Mouse (Mus musculus) heart, embryonic 11.5 days (tissue): Measurements from ENCODE around the gene Krtap4-1. TPM values are rescaled to one million over a fixed set of nuclear protein-coding genes. Genes with fewer than 3 reads are reported as not detected.

ENCODE experiments used
- polyA plus RNA-seq: library from polyadenylated mRNA; unstranded; fragments of >200 nt; fragmentation: Nextera tagmentation; extraction: Ambion mirVana; gene quantifications from 2 replicates; pipeline ENCODE4 v1.2.1, GENCODE M21; 2014

The Krtap4-1 gene
- polyA plus RNA-seq, 1 experiment from 2014 or later: not detected

Other genes with a start within 250 kb of the Krtap4-1 start
- gene Krt10, start 238.9 kb downstream of the Krtap4-1 start, polyA plus RNA-seq: 12.9 and 14.9 TPM in 2 replicates
- gene Krt12, start 206.0 kb downstream of the Krtap4-1 start, polyA plus RNA-seq: not detected in 2 replicates
- gene Krt20, start 190.1 kb downstream of the Krtap4-1 start, polyA plus RNA-seq: 3.7 and 5.4 TPM in 2 replicates
- 0.43 and 0.51 TPM in 2 replicates for gene Krt23, start 135.1 kb downstream of the Krtap4-1 start, polyA plus RNA-seq
- not detected in 2 replicates for gene Krt39, start 106.9 kb downstream of the Krtap4-1 start, polyA plus RNA-seq
- gene Krt40, start 85.1 kb downstream of the Krtap4-1 start, polyA plus RNA-seq: not detected in 2 replicates
- gene Krtap3-3, start 77.4 kb downstream of the Krtap4-1 start, polyA plus RNA-seq: not detected in 2 replicates
- gene Krtap3-2, start 71.4 kb downstream of the Krtap4-1 start, polyA plus RNA-seq: not detected in 2 replicates
- not detected in 2 replicates for gene Gm11939, start 68.8 kb downstream of the Krtap4-1 start, polyA plus RNA-seq
- not detected in 2 replicates for gene Krtap3-1, start 61.6 kb downstream of the Krtap4-1 start, polyA plus RNA-seq
- gene Krtap1-5, start 47.2 kb downstream of the Krtap4-1 start, polyA plus RNA-seq: not detected in 2 replicates
- gene Krtap1-4, start 44.6 kb downstream of the Krtap4-1 start, polyA plus RNA-seq: not detected in 2 replicates
- not detected in 2 replicates for gene Krtap1-3, start 36.9 kb downstream of the Krtap4-1 start, polyA plus RNA-seq
- not detected in 2 replicates for gene Krtap9-3, start 30.1 kb downstream of the Krtap4-1 start, polyA plus RNA-seq
- gene Gm11938, start 24.9 kb downstream of the Krtap4-1 start, polyA plus RNA-seq: not detected in 2 replicates
- gene Gm11937, start 18.0 kb downstream of the Krtap4-1 start, polyA plus RNA-seq: not detected in 2 replicates
- gene Krtap2-4, start 13.4 kb downstream of the Krtap4-1 start, polyA plus RNA-seq: not detected in 2 replicates
- gene Gm11562, start 7.8 kb downstream of the Krtap4-1 start, polyA plus RNA-seq: not detected in 2 replicates
- gene Krtap4-2, start 6.8 kb upstream of the Krtap4-1 start, polyA plus RNA-seq: not detected in 2 replicates
- gene Krtap4-7, start 15.9 kb upstream of the Krtap4-1 start, polyA plus RNA-seq: not detected in 2 replicates
- gene Gm11555, start 22.0 kb upstream of the Krtap4-1 start, polyA plus RNA-seq: not detected in 2 replicates
- gene Gm11563, start 30.7 kb upstream of the Krtap4-1 start, polyA plus RNA-seq: not detected in 2 replicates
- not detected in 2 replicates for gene Krtap4-6, start 37.7 kb upstream of the Krtap4-1 start, polyA plus RNA-seq
- gene Gm14190, start 62.5 kb upstream of the Krtap4-1 start, polyA plus RNA-seq: not detected in 2 replicates
- gene Gm14180, start 106.1 kb upstream of the Krtap4-1 start, polyA plus RNA-seq: not detected in 2 replicates
- gene Gm11595, start 144.7 kb upstream of the Krtap4-1 start, polyA plus RNA-seq: not detected in 2 replicates
- gene Krtap4-8, start 152.5 kb upstream of the Krtap4-1 start, polyA plus RNA-seq: not detected in 2 replicates
- not detected in 2 replicates for gene Krtap4-9, start 157.0 kb upstream of the Krtap4-1 start, polyA plus RNA-seq
- not detected in 2 replicates for gene Gm11596, start 165.2 kb upstream of the Krtap4-1 start, polyA plus RNA-seq
- not detected in 2 replicates for gene Gm11569, start 170.7 kb upstream of the Krtap4-1 start, polyA plus RNA-seq
- gene Gm11554, start 176.2 kb upstream of the Krtap4-1 start, polyA plus RNA-seq: not detected in 2 replicates
- gene Krtap4-13, start 181.7 kb upstream of the Krtap4-1 start, polyA plus RNA-seq: not detected in 2 replicates
- gene Gm11564, start 187.4 kb upstream of the Krtap4-1 start, polyA plus RNA-seq: not detected in 2 replicates
- gene 2300003K06Rik, start 209.8 kb upstream of the Krtap4-1 start, polyA plus RNA-seq: not detected in 2 replicates
- not detected in 2 replicates for gene Krtap4-16, start 223.4 kb upstream of the Krtap4-1 start, polyA plus RNA-seq
- gene Gm11568, start 229.7 kb upstream of the Krtap4-1 start, polyA plus RNA-seq: not detected in 2 replicates
- gene Gm11559, start 236.2 kb upstream of the Krtap4-1 start, polyA plus RNA-seq: not detected in 2 replicates
- not detected in 2 replicates for gene Krtap9-1, start 245.2 kb upstream of the Krtap4-1 start, polyA plus RNA-seq